Mouse (Mus musculus): ENCODE measurements around the gene Fbxl15.
A peak's percentile ranks its signal among the peaks of the same experiment; 100 is the strongest.

The Fbxl15 gene

GRCm38 (mm10) chr19:46323716-46324115 is 4.3 kb upstream of the Fbxl15 start:
- no peak for DNase-seq

- DNase-seq = no peak
Measured at GRCm38 (mm10) chr19:46324366-46324765, 3.6 kb upstream of the Fbxl15 start.

GRCm38 (mm10) chr19:46324918-46325317 is 3.1 kb upstream of the Fbxl15 start:
- DNase-seq = no peak

GRCm38 (mm10) chr19:46326019-46326755 is 1.8 kb upstream of the Fbxl15 start:
- DNase-seq = no peak

- no peak for DNase-seq
Measured at GRCm38 (mm10) chr19:46326756-46327305, 1.2 kb upstream of the Fbxl15 start, which contains the start of gene Psd. TSS of gene Psd (minus strand) at chr19:46327156.

GRCm38 (mm10) chr19:46327531-46328064 is 386 bp upstream of the Fbxl15 start:
- DNase-seq = no peak

GRCm38 (mm10) chr19:46329031-46329641 is 1.2 kb downstream of the Fbxl15 start:
- no peak for DNase-seq

GRCm38 (mm10) chr19:46329951-46330350 is 2.0 kb downstream of the Fbxl15 start:
- peak; percentile 79 for DNase-seq

- DNase-seq = no peak
Measured at GRCm38 (mm10) chr19:46330696-46331095, 2.7 kb downstream of the Fbxl15 start.

- DNase-seq = no peak
Measured at GRCm38 (mm10) chr19:46331326-46331725, 3.3 kb downstream of the Fbxl15 start.

GRCm38 (mm10) chr19:46331936-46332335 is 4.0 kb downstream of the Fbxl15 start:
- no peak for DNase-seq

GRCm38 (mm10) chr19:46332721-46333339 is 4.8 kb downstream of the Fbxl15 start:
- DNase-seq = no peak

- no peak for DNase-seq
Measured at GRCm38 (mm10) chr19:46333906-46334305, 5.9 kb downstream of the Fbxl15 start.

- DNase-seq = no peak
Measured at GRCm38 (mm10) chr19:46337719-46338330, 9.8 kb downstream of the Fbxl15 start.

- peak; percentile 96 for DNase-seq
Measured at GRCm38 (mm10) chr19:46338331-46338936, 10.4 kb downstream of the Fbxl15 start, which contains the start of gene Cuedc2. TSS of gene Cuedc2 (minus strand) at chr19:46338702.

GRCm38 (mm10) chr19:46338942-46339286 is 10.9 kb downstream of the Fbxl15 start:
- DNase-seq = no peak

- DNase-seq = peak; percentile 44
Measured at GRCm38 (mm10) chr19:46339287-46339971, 11.4 kb downstream of the Fbxl15 start.

- no peak for DNase-seq
Measured at GRCm38 (mm10) chr19:46344710-46345419, 16.9 kb downstream of the Fbxl15 start.

- no peak for DNase-seq
Measured at GRCm38 (mm10) chr19:46347146-46347545, 19.2 kb downstream of the Fbxl15 start.

- no peak for DNase-seq
Measured at GRCm38 (mm10) chr19:46347936-46348668, 20.1 kb downstream of the Fbxl15 start.

Measured in kidney, adult 11 months (tissue).